Mouse (Mus musculus) megakaryocyte, embryonic 14.5 days (primary cell): ENCODE measurements at regions not wholly inside any gene's neighbourhood (a gene's known extent, or its start where the extent isn't known, plus 50 kb on each side); places are given as distances from the start of the nearest gene placed in this dataset.

Experiments used
- H3K27me3 ChIP-seq: replicated peaks from 2 replicates; pipeline ENCODE3; 2012; ENCODE audit warnings: inconsistent platforms
- H3K36me3 ChIP-seq: replicated peaks from 2 replicates; pipeline ENCODE3; 2012; ENCODE audit warnings: low read length, inconsistent platforms, mixed read lengths
- H3K4me1 ChIP-seq: 2 replicates; pipeline ENCODE4 v1.6.1; 2012; ENCODE audit warnings: inconsistent platforms
- H3K4me3 ChIP-seq: replicated peaks from 2 replicates; pipeline ENCODE3; 2012; ENCODE audit warnings: moderate library complexity, mild to moderate bottlenecking, inconsistent platforms
- H3K9me3 ChIP-seq: 2 replicates; pipeline ENCODE4 v1.6.1; 2012; ENCODE audit warnings: inconsistent platforms
- FLI1 ChIP-seq: IDR thresholded peaks from 2 replicates; pipeline ENCODE4 v1.6.1; 2012; ENCODE audit warnings: low read length, inconsistent platforms, mixed read lengths
- GATA1 ChIP-seq: IDR thresholded peaks from 3 replicates; pipeline ENCODE4 v1.6.1; 2012; ENCODE audit warnings: mixed read lengths, low read length, inconsistent platforms, borderline replicate concordance

DNA sequence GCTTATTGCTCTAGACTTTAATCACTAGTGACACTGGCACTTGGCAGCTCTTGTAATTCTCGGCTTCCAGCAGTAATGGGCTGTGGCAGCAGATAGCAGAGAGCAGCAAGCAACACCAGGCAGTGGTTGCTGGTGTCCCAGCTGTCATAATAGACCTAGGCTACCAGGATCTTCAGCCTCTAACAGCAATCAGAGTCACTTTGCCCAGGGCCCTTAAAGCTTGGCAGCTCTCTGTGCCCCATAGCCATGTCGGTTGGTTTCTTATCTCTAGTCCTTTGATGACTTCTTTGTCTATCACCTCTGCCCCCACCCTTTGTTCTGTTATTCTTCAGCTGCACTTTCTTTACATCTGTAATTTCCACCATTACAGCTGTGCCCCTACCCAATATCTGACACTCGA is 735.9 kb downstream of the Gm826 start:
- no peaks in the 10 kb centered on the region for H3K36me3 ChIP-seq
- no peaks in the 10 kb centered on the region for H3K4me1 ChIP-seq
- no peaks in the 10 kb centered on the region for H3K27me3 ChIP-seq
- no peak for TF ChIP-seq GATA1
- no peak for TF ChIP-seq FLI1
- peaks cover 32% of the 10 kb centered on the region for H3K9me3 ChIP-seq
- H3K4me3 ChIP-seq: no peak overlapping the region

GRCm38 (mm10) chr2:159607191-159607590 is 726.8 kb downstream of the Gm826 start:
- Histone ChIP-seq H3K27me3 (no peaks in the 10 kb centered on the region), H3K4me3 (no peak overlapping the region), H3K4me1 (no peaks in the 10 kb centered on the region), H3K36me3 (no peaks in the 10 kb centered on the region), H3K9me3 (peaks cover 19% of the 10 kb centered on the region)
- no peak for TF ChIP-seq GATA1
- TF ChIP-seq FLI1: no peak

DNA sequence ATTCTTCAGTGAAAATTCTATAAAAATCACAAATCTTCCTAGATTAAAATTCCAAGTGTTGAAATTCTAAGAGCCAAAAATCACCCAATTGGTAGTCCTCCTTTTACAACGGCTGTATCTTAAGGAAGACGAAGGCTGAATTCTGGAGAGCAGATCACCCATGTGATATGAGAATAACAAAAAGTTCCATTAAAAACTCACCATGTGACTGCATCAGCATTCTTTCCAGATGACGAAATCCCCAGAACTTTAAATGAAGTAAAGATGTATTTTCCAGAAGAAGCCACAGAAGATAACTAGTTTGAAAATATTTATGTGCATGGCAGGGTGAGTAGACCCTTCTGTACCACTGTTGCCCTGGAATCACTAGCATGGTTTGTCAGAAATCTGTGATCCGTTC is 723.5 kb downstream of the Gm826 start:
- Histone ChIP-seq H3K4me3 (no peak overlapping the region), H3K36me3 (no peaks in the 10 kb centered on the region), H3K4me1 (no peaks in the 10 kb centered on the region), H3K27me3 (no peaks in the 10 kb centered on the region), H3K9me3 (peaks cover 7% of the 10 kb centered on the region; the same call in 1 of the 2 replicates)
- TF ChIP-seq GATA1 (no peak), FLI1 (no peak)

- Histone ChIP-seq H3K27me3 (no peaks in the 10 kb centered on the region), H3K4me3 (no peak overlapping the region), H3K4me1 (no peaks in the 10 kb centered on the region), H3K9me3 (peaks cover 14% of the 10 kb centered on the region; the same call in 1 of the 2 replicates), H3K36me3 (no peaks in the 10 kb centered on the region)
- TF ChIP-seq FLI1 (no peak), GATA1 (no peak)
These were observed 717.3 kb downstream of the Gm826 start for GRCm38 (mm10) chr2:159616685-159617084.

- H3K36me3 ChIP-seq: no peaks in the 10 kb centered on the region
- H3K9me3 ChIP-seq: peaks cover 21% of the 10 kb centered on the region
- no peaks in the 10 kb centered on the region for H3K27me3 ChIP-seq
- H3K4me1 ChIP-seq: no peaks in the 10 kb centered on the region
- no peak overlapping the region for H3K4me3 ChIP-seq
- TF ChIP-seq FLI1 (no peak), GATA1 (no peak)
These were observed 712.7 kb downstream of the Gm826 start for GRCm38 (mm10) chr2:159621261-159621660.

- Histone ChIP-seq H3K9me3 (peaks cover 17% of the 10 kb centered on the region), H3K36me3 (no peaks in the 10 kb centered on the region), H3K4me1 (no peaks in the 10 kb centered on the region), H3K4me3 (no peak overlapping the region), H3K27me3 (no peaks in the 10 kb centered on the region)
- no peak for TF ChIP-seq FLI1
- TF ChIP-seq GATA1: no peak
These were observed 711.8 kb downstream of the Gm826 start for GRCm38 (mm10) chr2:159622141-159622669.

- no peaks in the 10 kb centered on the region for H3K36me3 ChIP-seq
- H3K4me3 ChIP-seq: no peak overlapping the region
- H3K27me3 ChIP-seq: no peaks in the 10 kb centered on the region
- TF ChIP-seq GATA1 (no peak), FLI1 (no peak)
- peaks cover 18% of the 10 kb centered on the region for H3K9me3 ChIP-seq
- no peaks in the 10 kb centered on the region for H3K4me1 ChIP-seq
These were observed 708.7 kb downstream of the Gm826 start for GRCm38 (mm10) chr2:159625306-159625705.

DNA sequence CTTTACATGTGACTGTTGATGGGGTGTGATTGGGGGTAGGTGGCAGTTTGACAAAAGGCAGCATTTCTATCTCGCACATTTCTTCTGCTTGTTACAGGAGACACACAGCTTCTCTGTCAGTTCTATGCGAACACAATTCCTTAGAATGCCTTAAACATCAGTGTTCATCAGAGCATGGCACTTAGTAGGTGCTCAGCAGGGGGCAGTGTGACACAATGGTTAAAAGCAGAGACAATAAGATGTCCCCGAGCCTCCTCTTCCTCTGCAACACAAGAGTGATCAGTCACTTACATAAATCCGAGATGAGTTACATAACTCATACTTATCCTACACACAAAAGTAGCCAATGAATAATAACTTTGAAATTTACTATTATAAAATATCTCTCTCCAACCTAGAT is 688.1 kb downstream of the Gm826 start:
- Histone ChIP-seq H3K4me1 (no peaks in the 10 kb centered on the region), H3K4me3 (no peak overlapping the region), H3K9me3 (peaks cover 22% of the 10 kb centered on the region; the same call in 1 of the 2 replicates), H3K36me3 (no peaks in the 10 kb centered on the region), H3K27me3 (no peaks in the 10 kb centered on the region)
- TF ChIP-seq GATA1 (no peak), FLI1 (no peak)

DNA sequence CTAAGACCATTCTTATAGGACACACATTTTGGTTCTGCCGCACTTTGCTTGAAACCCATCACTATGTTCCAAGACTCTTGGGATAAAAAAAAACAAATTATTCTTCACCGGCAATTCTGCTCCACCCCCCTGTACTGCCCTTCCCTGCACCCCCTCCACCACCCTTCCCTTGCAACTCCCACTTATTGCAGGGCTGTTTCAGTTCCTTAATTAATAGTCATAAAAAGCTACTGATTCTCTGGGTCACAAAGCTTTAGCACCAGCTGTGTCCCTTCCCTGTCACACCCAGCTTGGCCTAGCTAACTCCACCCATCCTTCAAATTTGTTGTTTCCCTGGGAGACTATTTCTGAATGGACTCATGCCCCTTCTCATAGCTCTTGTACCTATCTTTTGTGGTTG is 687.4 kb downstream of the Gm826 start:
- Histone ChIP-seq H3K9me3 (peaks cover 29% of the 10 kb centered on the region; the same call in 1 of the 2 replicates), H3K27me3 (no peaks in the 10 kb centered on the region), H3K36me3 (no peaks in the 10 kb centered on the region), H3K4me3 (no peak overlapping the region), H3K4me1 (no peaks in the 10 kb centered on the region)
- TF ChIP-seq FLI1 (no peak), GATA1 (no peak)

DNA sequence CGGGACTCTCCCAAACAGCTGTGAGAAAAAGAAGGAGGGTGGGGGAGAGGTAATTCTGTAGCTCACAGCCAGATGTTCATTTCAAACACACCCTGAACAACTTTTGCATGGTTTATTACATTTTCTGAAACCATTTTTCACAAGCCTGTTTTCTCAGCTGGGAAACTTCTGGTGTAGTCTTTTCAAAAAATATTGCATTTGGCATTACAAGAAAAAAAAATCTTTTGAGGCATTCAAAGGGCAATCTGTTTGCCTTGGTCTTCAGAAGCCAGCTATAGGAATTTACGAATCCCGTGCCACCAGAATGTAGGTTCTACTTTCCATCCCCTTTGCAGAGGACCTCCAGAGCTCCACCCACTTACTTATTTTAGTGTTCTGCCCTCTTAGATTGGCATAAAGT is 681.7 kb downstream of the Gm826 start:
- TF ChIP-seq GATA1: no peak
- no peak for TF ChIP-seq FLI1
- Histone ChIP-seq H3K36me3 (no peaks in the 10 kb centered on the region), H3K9me3 (peaks cover 37% of the 10 kb centered on the region), H3K4me3 (no peak overlapping the region), H3K27me3 (no peaks in the 10 kb centered on the region), H3K4me1 (no peaks in the 10 kb centered on the region)

DNA sequence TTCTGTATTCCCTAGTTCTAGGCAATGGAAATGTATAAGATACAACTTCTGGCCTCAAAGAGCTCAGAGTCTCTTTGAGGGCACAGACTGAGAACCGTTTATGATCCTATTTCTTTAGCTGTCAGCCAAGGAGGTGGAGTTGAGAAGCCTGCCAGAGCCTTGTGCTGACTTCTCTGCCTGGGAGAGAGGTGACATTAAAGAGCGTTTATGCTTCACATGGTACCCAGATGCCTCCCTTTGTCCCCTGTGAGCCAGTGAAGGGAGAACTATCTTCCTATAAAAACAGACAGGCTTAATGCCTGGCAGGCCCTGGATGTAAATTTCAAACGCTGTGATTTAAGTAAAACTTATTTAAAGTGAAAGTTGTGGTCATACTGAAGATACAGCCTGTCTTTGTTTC is 657.1 kb downstream of the Gm826 start:
- Histone ChIP-seq H3K9me3 (peaks cover 18% of the 10 kb centered on the region), H3K4me1 (no peaks in the 10 kb centered on the region), H3K4me3 (no peak overlapping the region), H3K27me3 (no peaks in the 10 kb centered on the region), H3K36me3 (no peaks in the 10 kb centered on the region)
- TF ChIP-seq FLI1: no peak
- TF ChIP-seq GATA1: no peak
